Mouse (Mus musculus) limb, embryonic 13.5 days (tissue): ENCODE results near the gene Szt2. TPM values are rescaled to one million over a fixed set of nuclear protein-coding genes. Genes with fewer than 3 reads are reported as not detected.

Experiments used
- ATAC-seq: fragments of 200-750 bp; cut with Nextera tagmentation; 2 replicates; pipeline ENCODE4 v1.8.0; 2017; ENCODE audit warnings: low read depth, moderate number of reproducible peaks, moderate TSS enrichment; ENCODE audit not compliant: low FRiP score
- H3K27ac ChIP-seq: fragments of 300-500 bp; sonication (generic); 2 replicates; pipeline ENCODE4 v1.5.1; 2015; ENCODE audit warnings: inconsistent platforms, mild to moderate bottlenecking, moderate library complexity
- H3K27me3 ChIP-seq: fragments of 300-500 bp; sonication (generic); 2 replicates; pipeline ENCODE4 v1.6.1; 2015; ENCODE audit warnings: mild to moderate bottlenecking, inconsistent platforms
- H3K36me3 ChIP-seq: fragments of 300-500 bp; sonication (generic); 2 replicates; pipeline ENCODE4 v1.6.1; 2015; ENCODE audit warnings: inconsistent platforms, mild to moderate bottlenecking, moderate library complexity
- H3K4me1 ChIP-seq: fragments of 300-500 bp; sonication (generic); 2 replicates; pipeline ENCODE4 v1.6.1; 2015; ENCODE audit warnings: inconsistent platforms
- H3K4me2 ChIP-seq: fragments of 300-500 bp; sonication (generic); replicated peaks from 2 replicates; pipeline ENCODE4 v1.6.1; 2015; ENCODE audit warnings: inconsistent platforms, mild to moderate bottlenecking, moderate library complexity
- H3K4me3 ChIP-seq: fragments of 300-500 bp; sonication (generic); 2 replicates; pipeline ENCODE4 v1.5.1; 2015; ENCODE audit warnings: moderate library complexity, mild to moderate bottlenecking, inconsistent platforms
- H3K9ac ChIP-seq: fragments of 300-500 bp; sonication (generic); 2 replicates; pipeline ENCODE4 v1.6.1; 2015; ENCODE audit warnings: mild to moderate bottlenecking, inconsistent platforms
- H3K9me3 ChIP-seq: fragments of 300-500 bp; sonication (generic); 2 replicates; pipeline ENCODE4 v1.6.1; 2016; ENCODE audit warnings: inconsistent platforms
- WGBS: fragments of 180-500 bp; shearing (Covaris S2); methylation state at CpG from one replicate; pipeline ENCODE4 v1.1.7; 2015; 5-methylcytosine and 5-hydroxymethylcytosine counted together
- polyA plus RNA-seq: library from polyadenylated mRNA; unstranded; fragments of >200 nt; fragmentation: Nextera tagmentation; extraction: Ambion mirVana; gene quantifications from 2 replicates; pipeline ENCODE4 v1.2.1, GENCODE M21; 2015

Gene Szt2
- 8.8 and 10.6 TPM in 2 replicates for polyA plus RNA-seq

DNA sequence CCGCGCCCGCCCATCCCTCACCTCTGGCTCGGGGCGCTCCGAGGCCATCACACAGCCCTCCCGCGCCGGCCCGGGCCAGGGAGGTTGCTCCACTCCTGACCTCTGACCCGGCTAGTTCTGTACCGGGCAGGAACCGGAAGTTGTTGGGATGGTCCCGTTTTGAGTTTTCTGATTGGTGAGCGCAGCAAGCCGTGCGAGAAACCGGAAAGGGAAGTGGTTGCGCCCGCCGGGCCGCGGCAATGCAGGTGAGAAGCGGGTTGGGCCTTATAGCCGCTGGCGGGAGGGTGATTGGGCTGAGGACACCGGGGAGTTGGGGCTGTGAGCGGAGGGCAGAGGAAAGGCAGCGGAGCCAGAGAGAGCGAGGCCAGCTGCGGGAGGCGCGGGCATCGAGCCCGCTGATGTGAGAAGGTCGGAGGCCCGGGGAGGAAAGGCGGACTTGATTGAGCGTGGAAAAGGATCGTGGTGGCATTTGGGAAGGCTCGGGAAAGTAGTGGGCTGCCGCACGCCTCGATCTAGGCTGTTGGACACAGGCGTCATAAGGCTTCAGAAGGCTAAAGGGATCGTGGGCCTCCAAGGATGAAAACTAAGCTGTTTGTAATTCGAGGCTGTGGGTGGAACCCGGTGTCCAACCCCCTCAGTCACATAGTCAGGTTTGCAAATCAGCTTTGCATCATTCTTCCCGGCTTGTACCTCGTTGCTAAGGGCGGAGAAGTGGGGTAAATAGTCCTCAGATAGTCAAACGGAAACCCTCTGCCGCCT lies at the start of gene Szt2, which contains the start of gene Med8:
Gene Szt2 (minus strand): TSS at position 132 of the 759 bp plus-strand sequence.
Gene Med8 (plus strand): TSS at position 196 of the 759 bp plus-strand sequence.
- WGBS, result under 1% methylated on average over 52 of the region's 53 CpGs
- Histone ChIP-seq H3K4me2 (peak within 1 kb of the TSS; percentile 80), H3K4me3 (peak within 1 kb of the TSS; percentile 85), H3K27me3 (no peaks in the 10 kb centered on the region), H3K9ac (peak within 1 kb of the TSS; percentile 85), H3K4me1 (peaks cover 16% of the 10 kb centered on the region), H3K27ac (peak within 1 kb of the TSS; percentile 16; the same call in 1 of the 2 replicates), H3K9me3 (no peaks in the 10 kb centered on the region), H3K36me3 (peaks cover 50% of the 10 kb centered on the region)
- peak; percentile 94 for ATAC-seq

- H3K27ac ChIP-seq, result no peak within 1 kb of the TSS
- no peak for ATAC-seq
Measured at GRCm38 (mm10) chr4:118457345-118457975, 48.4 kb upstream of the Szt2 start, which contains the start of gene Mpl. Gene Mpl (minus strand): TSS chr4:118457513.

DNA sequence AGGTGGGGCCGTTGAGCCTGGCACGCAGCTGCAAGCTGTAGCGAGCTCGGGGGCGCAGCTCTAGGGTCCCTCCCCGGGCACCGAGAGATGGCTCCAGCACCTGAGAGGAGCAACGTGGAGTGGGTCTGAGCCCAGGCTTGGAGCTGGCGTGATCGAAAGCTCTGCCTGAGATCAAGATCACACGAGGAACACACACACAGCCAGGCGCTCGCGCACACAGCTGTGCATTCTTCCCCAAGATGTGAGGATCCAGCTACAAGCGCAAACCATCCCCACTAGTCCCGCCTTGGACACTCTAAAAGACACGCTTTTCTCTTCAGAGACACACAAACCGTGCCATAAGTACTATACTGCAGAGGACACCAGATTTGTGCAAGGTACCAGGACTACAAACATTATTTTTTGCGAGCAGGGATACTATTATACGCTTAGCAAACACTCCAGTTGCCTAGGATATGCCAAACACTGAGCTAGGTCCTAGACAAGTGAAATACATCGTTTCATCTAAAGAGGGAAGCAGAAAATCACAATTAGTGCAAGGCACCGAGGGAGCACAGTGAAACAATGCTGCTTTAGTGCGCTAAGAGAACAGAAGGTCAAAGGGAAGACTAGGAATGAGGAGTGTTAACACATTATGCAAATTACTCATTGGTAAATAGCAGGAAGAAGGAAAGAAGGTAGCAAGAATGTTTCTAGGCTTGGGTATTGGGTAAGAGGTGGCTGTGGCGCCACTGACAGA lies 37.5 kb upstream of the Szt2 start:
- H3K27ac ChIP-seq, result no peak overlapping the region

More at GRCm38 (mm10) chr4:118457345-118457975, 48.4 kb upstream of the Szt2 start, which contains the start of gene Mpl:
- H3K36me3 ChIP-seq, result no peaks in the 10 kb centered on the region
- no peak within 1 kb of the TSS for H3K9ac ChIP-seq
- 67% methylated on average over 9 of the region's 9 CpGs for WGBS
- H3K4me2 ChIP-seq, result no peak within 1 kb of the TSS
- H3K4me1 ChIP-seq, result no peaks in the 10 kb centered on the region
- H3K9me3 ChIP-seq, result no peaks in the 10 kb centered on the region
- no peaks in the 10 kb centered on the region for H3K27me3 ChIP-seq
- no peak within 1 kb of the TSS for H3K4me3 ChIP-seq

DNA sequence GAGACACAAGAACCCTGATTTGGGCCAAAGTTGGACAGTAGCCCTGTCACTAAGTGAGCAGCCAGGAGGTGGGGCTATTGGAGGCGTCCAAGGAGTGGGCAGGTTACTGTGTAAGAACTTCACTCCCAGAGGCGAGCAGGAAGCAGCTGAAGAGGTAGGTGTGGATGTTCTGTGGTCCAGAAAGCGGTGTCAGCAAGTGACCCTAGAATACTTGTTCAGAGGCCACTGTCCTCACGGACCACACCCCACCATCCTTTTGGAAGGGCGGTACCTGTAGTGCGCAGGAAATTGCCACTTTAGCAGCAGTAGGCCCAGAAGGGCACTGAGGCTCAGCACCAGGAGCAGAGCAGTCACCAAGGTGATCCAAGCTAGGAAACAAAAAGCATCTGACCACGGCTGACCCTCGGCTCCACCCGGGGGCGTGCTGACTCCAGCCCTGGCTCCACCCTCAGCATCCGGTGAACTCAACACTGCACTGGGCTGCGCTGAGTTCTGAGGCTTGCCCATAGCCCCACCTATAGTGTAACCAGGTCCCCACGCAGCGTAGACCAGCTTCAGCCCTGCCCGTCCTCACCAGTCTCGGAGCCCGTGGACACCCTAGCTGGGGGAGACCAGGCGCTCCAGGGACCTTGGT lies 36.8 kb upstream of the Szt2 start:
- Histone ChIP-seq H3K9ac (peak overlapping the region; percentile 64), H3K4me2 (peak overlapping the region; percentile 81), H3K9me3 (no peaks in the 10 kb centered on the region), H3K4me1 (peaks cover 15% of the 10 kb centered on the region), H3K27me3 (peaks cover 5% of the 10 kb centered on the region; the same call in 1 of the 2 replicates), H3K4me3 (peak overlapping the region; percentile 43), H3K27ac (no peak overlapping the region), H3K36me3 (no peaks in the 10 kb centered on the region)
- 24% methylated on average over 18 of the region's 18 CpGs for WGBS
- peak; percentile 73; the same call in 1 of the 2 replicates for ATAC-seq

More for the DNA sequence above, 37.5 kb upstream of the Szt2 start:
- peaks cover 15% of the 10 kb centered on the region for H3K4me1 ChIP-seq
- no peak for ATAC-seq
- no peaks in the 10 kb centered on the region for H3K9me3 ChIP-seq
- H3K36me3 ChIP-seq, result no peaks in the 10 kb centered on the region
- H3K4me3 ChIP-seq, result peak overlapping the region; percentile 43
- 30% methylated on average over 24 of the region's 24 CpGs for WGBS
- peak overlapping the region; percentile 64 for H3K9ac ChIP-seq
- peak overlapping the region; percentile 81 for H3K4me2 ChIP-seq
- H3K27me3 ChIP-seq, result peaks cover 5% of the 10 kb centered on the region; the same call in 1 of the 2 replicates

GRCm38 (mm10) chr4:118445088-118445487 lies 36.0 kb upstream of the Szt2 start:
- peaks cover 5% of the 10 kb centered on the region; the same call in 1 of the 2 replicates for H3K27me3 ChIP-seq
- H3K36me3 ChIP-seq, result no peaks in the 10 kb centered on the region
- H3K4me3 ChIP-seq, result no peak overlapping the region
- H3K9me3 ChIP-seq, result no peaks in the 10 kb centered on the region
- ATAC-seq, result no peak
- H3K27ac ChIP-seq, result no peak overlapping the region
- no peak overlapping the region for H3K9ac ChIP-seq
- H3K4me1 ChIP-seq, result peaks cover 15% of the 10 kb centered on the region
- H3K4me2 ChIP-seq, result no peak overlapping the region
- WGBS, result 86% methylated on average over 10 of the region's 10 CpGs

GRCm38 (mm10) chr4:118437829-118438253 lies 28.8 kb upstream of the Szt2 start:
- Histone ChIP-seq H3K4me3 (peak overlapping the region; percentile 72), H3K27ac (peak overlapping the region; percentile 85), H3K9ac (peak overlapping the region; percentile 71), H3K4me1 (peaks cover 43% of the 10 kb centered on the region), H3K9me3 (no peaks in the 10 kb centered on the region), H3K27me3 (no peaks in the 10 kb centered on the region), H3K4me2 (peak overlapping the region; percentile 98), H3K36me3 (peaks cover 24% of the 10 kb centered on the region)
- WGBS, result 8% methylated on average over 12 of the region's 12 CpGs
- ATAC-seq, result no peak

DNA sequence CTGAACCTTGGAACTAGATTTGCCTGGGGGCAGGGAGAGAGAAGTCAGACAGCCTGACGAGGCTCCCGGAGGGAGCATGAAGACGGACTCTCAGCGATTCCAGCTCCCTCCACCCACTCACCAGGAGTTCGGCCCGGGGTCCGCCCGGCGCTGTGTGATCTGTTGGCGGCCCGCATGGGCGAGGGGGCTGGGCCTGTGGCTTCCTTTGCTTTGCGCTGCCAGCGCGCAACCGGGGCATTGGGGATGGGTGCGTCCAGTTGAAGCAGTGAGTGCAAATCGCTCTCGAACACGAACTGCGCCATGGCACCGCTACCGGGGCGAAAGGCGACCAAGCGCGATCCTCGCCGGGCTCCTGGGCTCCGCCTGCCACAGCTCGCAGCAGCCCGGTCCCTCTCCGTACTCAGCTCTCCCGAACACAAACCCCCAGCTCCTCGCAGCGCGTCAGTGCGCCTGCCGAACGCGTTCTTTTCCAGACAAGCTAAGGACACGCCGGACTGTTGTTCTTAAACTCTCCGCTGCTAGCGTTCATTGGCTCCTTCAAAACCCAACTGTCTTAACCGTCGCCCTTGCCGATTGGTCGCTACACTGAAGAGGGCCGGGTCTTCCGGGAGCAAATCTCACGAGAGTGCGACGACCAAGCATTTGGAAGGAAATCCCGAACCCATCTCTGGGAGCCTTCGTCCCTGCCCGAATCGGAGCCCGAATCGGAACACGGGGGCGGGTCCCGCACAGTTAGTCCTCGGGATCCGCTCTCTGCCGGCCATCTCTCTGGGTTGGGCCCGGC lies 27.9 kb upstream of the Szt2 start, which contains the start of gene Cdc20:
Gene Cdc20 (minus strand): TSS at position 533 of the 784 bp plus-strand sequence.
- H3K4me1 ChIP-seq, result peaks cover 43% of the 10 kb centered on the region
- no peaks in the 10 kb centered on the region for H3K9me3 ChIP-seq
- H3K9ac ChIP-seq, result peak within 1 kb of the TSS; percentile 87
- no peaks in the 10 kb centered on the region for H3K27me3 ChIP-seq
- peak within 1 kb of the TSS; percentile 98 for H3K4me2 ChIP-seq
- H3K4me3 ChIP-seq, result peak within 1 kb of the TSS; percentile 72
- H3K27ac ChIP-seq, result peak within 1 kb of the TSS; percentile 85
- under 1% methylated on average over 67 of the region's 67 CpGs for WGBS
- peaks cover 32% of the 10 kb centered on the region for H3K36me3 ChIP-seq
- peak; percentile 96 for ATAC-seq

DNA sequence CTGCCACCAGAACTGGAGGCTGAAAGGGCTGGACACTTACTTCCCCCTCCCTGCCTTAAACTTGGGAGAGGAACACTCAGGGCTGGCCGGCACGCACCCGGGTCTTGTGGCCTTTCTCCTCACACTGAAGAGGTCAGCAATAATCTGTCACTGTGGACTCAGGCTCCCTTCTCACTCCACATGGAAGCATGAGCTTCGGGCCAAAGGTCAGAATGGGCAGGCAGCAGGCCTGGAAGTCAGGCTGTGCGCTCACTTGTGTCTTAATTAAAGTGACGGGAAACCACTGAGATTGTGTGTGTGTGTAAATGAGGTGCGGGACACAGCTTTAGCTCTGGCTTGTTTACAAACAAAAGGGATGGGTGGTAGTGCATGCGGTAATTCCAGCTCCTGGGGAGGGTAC lies 23.3 kb upstream of the Szt2 start:
- no peak for ATAC-seq
- Histone ChIP-seq H3K9ac (no peak overlapping the region), H3K27me3 (no peaks in the 10 kb centered on the region), H3K4me1 (peaks cover 60% of the 10 kb centered on the region), H3K9me3 (no peaks in the 10 kb centered on the region), H3K36me3 (peaks cover 53% of the 10 kb centered on the region), H3K4me2 (no peak overlapping the region), H3K27ac (no peak overlapping the region), H3K4me3 (no peak overlapping the region)
- 64% methylated on average over 8 of the region's 8 CpGs for WGBS

GRCm38 (mm10) chr4:118429215-118429895 lies 20.3 kb upstream of the Szt2 start:
- H3K27ac ChIP-seq, result peak overlapping the region; percentile 76
- no peaks in the 10 kb centered on the region for H3K27me3 ChIP-seq
- H3K9ac ChIP-seq, result peak overlapping the region; percentile 77; the same call in 1 of the 2 replicates
- peak overlapping the region; percentile 89 for H3K4me2 ChIP-seq
- no peaks in the 10 kb centered on the region for H3K9me3 ChIP-seq
- 0 out of 2 replicates have a peak, but pooled peaks have one; percentile 0 for ATAC-seq
- H3K4me1 ChIP-seq, result peaks cover 38% of the 10 kb centered on the region
- H3K36me3 ChIP-seq, result peaks cover 44% of the 10 kb centered on the region
- peak overlapping the region; percentile 57 for H3K4me3 ChIP-seq
- WGBS, result 45% methylated on average over 7 of the region's 7 CpGs

DNA sequence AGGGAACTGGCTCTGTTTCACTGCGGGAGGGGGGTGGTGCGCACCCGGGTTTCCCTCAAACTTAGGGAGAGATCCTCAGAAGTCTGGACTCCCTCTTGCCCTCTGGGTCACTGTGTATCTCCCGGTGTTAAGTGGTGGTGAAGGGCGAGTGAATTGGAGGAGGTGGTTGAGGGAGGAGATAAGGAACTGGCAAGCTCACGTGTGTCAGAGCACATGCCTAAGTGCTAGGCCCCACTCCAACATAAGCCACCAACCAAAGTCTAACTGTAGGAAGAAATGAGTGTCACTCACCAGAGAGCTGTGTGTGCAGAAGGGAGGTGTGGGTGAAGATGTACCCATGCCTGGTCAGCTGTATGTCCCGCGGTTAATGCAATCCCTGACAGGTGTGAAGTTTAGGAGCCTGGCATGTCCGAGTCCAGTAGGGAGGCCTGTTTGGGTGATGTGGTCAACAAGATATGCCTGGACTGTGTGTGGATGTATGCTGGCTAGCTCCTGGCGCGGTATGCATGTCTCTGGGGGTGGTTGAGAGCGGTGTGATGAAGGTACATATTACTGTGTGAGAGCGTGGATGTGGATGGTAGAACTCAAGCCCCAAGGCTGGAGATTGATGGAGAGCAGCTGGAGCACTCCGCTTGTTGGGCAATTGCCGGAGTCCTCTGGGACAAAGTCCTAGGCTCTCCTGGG lies 19.6 kb upstream of the Szt2 start:
- Histone ChIP-seq H3K9ac (peak overlapping the region; percentile 77), H3K4me1 (peaks cover 31% of the 10 kb centered on the region), H3K9me3 (no peaks in the 10 kb centered on the region), H3K4me2 (peak overlapping the region; percentile 89), H3K36me3 (peaks cover 37% of the 10 kb centered on the region), H3K27ac (peak overlapping the region; percentile 76), H3K4me3 (peak overlapping the region; percentile 57), H3K27me3 (no peaks in the 10 kb centered on the region)
- WGBS, result 34% methylated on average over 15 of the region's 15 CpGs
- 0 out of 2 replicates have a peak, but pooled peaks have one; percentile 4 for ATAC-seq
